Mouse (Mus musculus) liver, postnatal 0 days (tissue): ENCODE measurements at regions not wholly inside any gene's neighbourhood (a gene's known extent, or its start where the extent isn't known, plus 50 kb on each side); places are given as distances from the start of the nearest gene placed in this dataset.

Source experiments
- CTCF ChIP-seq: sonication (generic); IDR thresholded peaks from 2 replicates; pipeline ENCODE4 v1.5.1; 2016; ENCODE audit warnings: antibody characterized with exemption, low read depth
- EP300 ChIP-seq: IDR thresholded peaks from 2 replicates; pipeline ENCODE4 v1.6.1; 2016; ENCODE audit warnings: antibody characterized with exemption, low read depth, mild to moderate bottlenecking

DNA sequence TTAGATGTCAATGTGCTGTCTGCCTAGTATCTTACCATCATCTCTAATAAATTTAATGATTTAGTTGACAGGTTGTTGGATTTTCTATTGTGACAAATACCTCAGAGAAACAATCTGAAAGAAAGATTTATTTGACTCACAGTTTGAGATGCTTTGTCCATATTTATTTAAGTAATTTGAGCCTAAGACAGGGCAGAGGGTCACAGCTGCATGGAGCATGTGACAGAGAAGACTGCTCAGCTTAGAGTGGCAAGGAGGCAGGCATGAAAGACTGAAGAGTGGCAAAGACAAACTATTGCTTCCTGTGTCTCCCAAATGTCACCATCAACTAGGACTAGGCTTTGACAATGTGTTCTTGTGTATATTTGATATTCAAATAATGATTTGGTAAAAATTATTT is 388.0 kb downstream of the Epha7 start:
- TF ChIP-seq CTCF (no peak), EP300 (no peak)
